Mouse (Mus musculus): ENCODE measurements around the gene Wdr31. TPM values are rescaled to one million over a fixed set of nuclear protein-coding genes. Genes with fewer than 3 reads are reported as not detected.
A peak's percentile ranks its signal among the peaks of the same experiment; 100 is the strongest.

Wdr31 gene
- total and polyA plus RNA-seq, 3 experiments, result 3.0 to 5.0 (median 3.8) TPM

DNA sequence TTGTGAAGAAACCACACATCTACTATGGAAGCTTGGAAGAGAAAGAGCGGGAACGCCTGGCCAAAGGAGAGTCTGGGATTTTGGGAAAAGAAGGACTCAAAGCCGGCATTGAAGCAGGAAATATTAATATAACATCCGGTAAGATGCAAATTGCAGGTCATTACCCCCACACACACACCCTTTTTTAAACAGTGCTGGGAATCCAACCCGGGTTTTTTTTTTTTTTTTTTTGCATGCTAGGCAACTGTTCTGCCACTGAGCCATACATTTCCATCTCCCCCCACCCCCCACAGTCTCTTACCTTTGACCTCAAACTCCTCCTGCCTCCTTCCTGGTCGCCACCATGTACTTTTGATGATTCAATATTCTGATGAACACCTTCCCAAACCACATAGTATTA is 61.1 kb downstream of the Wdr31 start:
- TF ChIP-seq SIN3A (IDR thresholded peaks at IDR 0.05; ENCODE audit: low read length) (0 out of 2 replicates have a peak, but pooled peaks have one; percentile 13), MYC (IDR thresholded peaks at IDR 0.05; ENCODE audit: low read depth, low read length) (peak; percentile 15; the same call in 1 of the 2 replicates), MAFK (IDR thresholded peaks at IDR 0.05; ENCODE audit: insufficient replicate concordance, low read length) (0 out of 2 replicates have a peak, but pooled peaks have one; percentile 30), ZNF384 (IDR thresholded peaks at IDR 0.05; ENCODE audit: low read depth, low read length) (peak; percentile 90), MEF2A (IDR thresholded peaks at IDR 0.05; ENCODE audit: borderline replicate concordance, low read depth, low read length) (no peak), MAZ (IDR thresholded peaks at IDR 0.05; ENCODE audit: low read depth, low read length) (no peak)
- Histone ChIP-seq H3K36me3 (replicated peaks in 1 of 2; ENCODE audit: control insufficient read depth in 1 of 2, insufficient read depth in 1 of 2, low read length in 1 of 2) (peaks cover 31 to 55% of the 10 kb centered on the region in 2 experiments), H3K79me2 (replicated peaks; ENCODE audit: control insufficient read depth, extremely low read depth, insufficient read depth, poor library complexity, severe bottlenecking) (peaks cover 63% of the 10 kb centered on the region), H3K4me2 (ENCODE audit: insufficient read depth, low read depth, poor library complexity, severe bottlenecking) (peak overlapping the region; percentile 95), H3K4me1 (ENCODE audit: control insufficient read depth in 1 of 2, insufficient read depth in 2 of 2) (peaks cover 12 to 49% of the 10 kb centered on the region in 2 experiments), H3K27ac (ENCODE audit: insufficient read depth, low read depth) (0 out of 2 replicates have a peak overlapping the region, but pooled peaks have one; percentile 66), H3K9me3 (replicated peaks; ENCODE audit: low read length) (no peaks in the 10 kb centered on the region), H3K4me3 (replicated peaks in 1 of 3; ENCODE audit: low read depth in 2 of 3, low read length in 2 of 3, poor library complexity in 1 of 3) (peak overlapping the region; percentile 75 to 99 (median 80)), H3K27me3 (replicated peaks) (no peaks in the 10 kb centered on the region), H3K9ac (ENCODE audit: insufficient read depth, low read depth) (peak overlapping the region; percentile 64)
- peak; percentile 42 for DNase-seq (ENCODE audit: extremely low read depth)
- dilution Hi-C loops (cut with MboI; ENCODE audit: extremely low pct_ligation_motif_present, extremely low pct_unique_long_range_greater_than_20kb, low sequenced_read_pairs), result no loop called here
- in situ Hi-C loops (cut with MboI; ENCODE audit: low pct_ligation_motif_present, low pct_unique_long_range_greater_than_20kb, low sequenced_read_pairs), result loop anchor here (10.0 kb wide), 1 partner anchor 95 kb away; the partner anchor contains the start of gene Hdhd3

GRCm38 (mm10) chr4:62408601-62409282 is 62.0 kb downstream of the Wdr31 start, which contains the start of the genes Cdc26 and Prpf4:
Cdc26 (minus strand) TSS chr4:62408642.
Prpf4 (plus strand) TSS chr4:62408797.
- peaks cover 72% of the 10 kb centered on the region for H3K79me2 ChIP-seq (replicated peaks; ENCODE audit: control insufficient read depth, extremely low read depth, insufficient read depth, poor library complexity, severe bottlenecking)
- no peaks in the 10 kb centered on the region for H3K9me3 ChIP-seq (replicated peaks; ENCODE audit: low read length)
- H3K27me3 ChIP-seq (replicated peaks), result no peaks in the 10 kb centered on the region
- peak within 1 kb of the TSS; percentile 66 for H3K27ac ChIP-seq (ENCODE audit: insufficient read depth, low read depth)
- peak within 1 kb of the TSS; percentile 95 for H3K4me2 ChIP-seq (ENCODE audit: insufficient read depth, low read depth, poor library complexity, severe bottlenecking)
- peak within 1 kb of the TSS; percentile 95 for H3K9ac ChIP-seq (ENCODE audit: insufficient read depth, low read depth)
- peaks cover 24 to 54% of the 10 kb centered on the region in 2 experiments for H3K36me3 ChIP-seq (replicated peaks in 1 of 2; ENCODE audit: control insufficient read depth in 1 of 2, insufficient read depth in 1 of 2, low read length in 1 of 2)
- in situ Hi-C loops (cut with MboI; ENCODE audit: low pct_ligation_motif_present, low pct_unique_long_range_greater_than_20kb, low sequenced_read_pairs) (loop anchor here (10.0 kb wide), 1 partner anchor 96 kb away; the partner anchor contains the start of gene Hdhd3), dilution Hi-C loops (cut with MboI; ENCODE audit: extremely low pct_ligation_motif_present, extremely low pct_unique_long_range_greater_than_20kb, low sequenced_read_pairs) (no loop called here)
- peaks cover 12 to 54% of the 10 kb centered on the region in 2 experiments for H3K4me1 ChIP-seq (ENCODE audit: control insufficient read depth in 1 of 2, insufficient read depth in 2 of 2)
- H3K4me3 ChIP-seq (replicated peaks in 1 of 3; ENCODE audit: low read depth in 2 of 3, low read length in 2 of 3, poor library complexity in 1 of 3), result peak within 1 kb of the TSS; percentile 77 to 99 (median 80)
- DNase-seq (ENCODE audit: extremely low read depth), result peak; percentile 99
- TF ChIP-seq TBP (conservative IDR thresholded peaks at IDR 0.05; ENCODE audit: low read depth, low read length), result 0 out of 2 replicates have a peak, but pooled peaks have one; percentile 22
- TF ChIP-seq MAZ (IDR thresholded peaks at IDR 0.05; ENCODE audit: low read depth, low read length), result no peak
- peak; percentile 81; the same call in 1 of the 2 replicates for TF ChIP-seq MYC (IDR thresholded peaks at IDR 0.05; ENCODE audit: low read depth, low read length)
- TF ChIP-seq CHD1 (IDR thresholded peaks at IDR 0.05; ENCODE audit: low read depth, low read length), result 0 out of 2 replicates have a peak, but pooled peaks have one; percentile 3
- TF ChIP-seq GABPA (IDR thresholded peaks at IDR 0.05; ENCODE audit: insufficient replicate concordance, low read depth, low read length), result peak; percentile 66; the same call in 1 of the 2 replicates
- peak; percentile 62; the same call in 1 of the 2 replicates for TF ChIP-seq NRF1 (IDR thresholded peaks at IDR 0.05; ENCODE audit: low read depth, low read length)
- peak; percentile 95 for TF ChIP-seq NELFE (IDR thresholded peaks at IDR 0.05; ENCODE audit: low read depth, low read length)
- TF ChIP-seq UBTF (IDR thresholded peaks at IDR 0.05; ENCODE audit: low read depth, low read length), result no peak
- no peak for TF ChIP-seq BHLHE40 (IDR thresholded peaks at IDR 0.05; ENCODE audit: low read depth, low read length)
- peak; percentile 87; the same call in 1 of the 2 replicates for TF ChIP-seq E2F4 (IDR thresholded peaks at IDR 0.05; ENCODE audit: insufficient replicate concordance, low read depth, low read length)
- TF ChIP-seq SIN3A (IDR thresholded peaks at IDR 0.05; ENCODE audit: low read length), result peak; percentile 71; the same call in 1 of the 2 replicates
- TF ChIP-seq USF2 (conservative IDR thresholded peaks at IDR 0.05; ENCODE audit: low read depth, low read length), result no peak
- TF ChIP-seq MXI1 (IDR thresholded peaks at IDR 0.05; ENCODE audit: low read depth, low read length), result peak; percentile 84
- peak; percentile 71; the same call in 1 of the 2 replicates for TF ChIP-seq MAX (IDR thresholded peaks at IDR 0.05; ENCODE audit: low read length)
- no peak for TF ChIP-seq EP300 (IDR thresholded peaks at IDR 0.05; ENCODE audit: low read length)
- TF ChIP-seq JUN (IDR thresholded peaks at IDR 0.05; ENCODE audit: insufficient read depth, low read depth, low read length), result no peak
- TF ChIP-seq ZC3H11A (IDR thresholded peaks at IDR 0.05; ENCODE audit: low read depth, low read length), result no peak
- peak; percentile 97; the same call in 1 of the 2 replicates for TF ChIP-seq KAT2A (IDR thresholded peaks at IDR 0.05; ENCODE audit: insufficient replicate concordance, low read length)
- TF ChIP-seq HCFC1 (IDR thresholded peaks at IDR 0.05; ENCODE audit: low read depth, low read length), result peak; percentile 95
- no peak for TF ChIP-seq JUND (conservative IDR thresholded peaks at IDR 0.05; ENCODE audit: low read depth, low read length)
- 0 out of 2 replicates have a peak, but pooled peaks have one; percentile 6 for TF ChIP-seq ETS1 (conservative IDR thresholded peaks at IDR 0.05; ENCODE audit: low read depth, low read length)
- TF ChIP-seq ZNF384 (IDR thresholded peaks at IDR 0.05; ENCODE audit: low read depth, low read length), result peak; percentile 18; the same call in 1 of the 2 replicates
- TF ChIP-seq POLR2A (IDR thresholded peaks at IDR 0.05; ENCODE audit: low read depth, low read length), result peak; percentile 97
- peak; percentile 89; the same call in 1 of the 2 replicates for TF ChIP-seq ZMIZ1 (IDR thresholded peaks at IDR 0.05; ENCODE audit: low read depth, low read length)
- no peak for TF ChIP-seq PAX5 (IDR thresholded peaks at IDR 0.05; ENCODE audit: low read length)
- TF ChIP-seq POLR2AphosphoS2 (IDR thresholded peaks at IDR 0.05; ENCODE audit: low read depth, low read length), result peak; percentile 90
- peak; percentile 82 for TF ChIP-seq ELF1 (IDR thresholded peaks at IDR 0.05; ENCODE audit: low read depth, low read length)
